Mouse (Mus musculus) liver, embryonic 14.5 days (tissue): ENCODE results near the gene Abcf1.

Experiments
- CTCF ChIP-seq: IDR thresholded peaks from 2 replicates; pipeline ENCODE4 v1.5.1; 2016; ENCODE audit warnings: antibody characterized with exemption, low read depth, control low read depth
- EP300 ChIP-seq: IDR thresholded peaks from 2 replicates; pipeline ENCODE4 v1.6.1; 2016; ENCODE audit warnings: antibody characterized with exemption, low read depth

- TF ChIP-seq CTCF = no peak
- TF ChIP-seq EP300 = no peak
Observed at GRCm38 (mm10) chr17:35991781-35992180, 22.2 kb upstream of the Abcf1 start.
